Mouse (Mus musculus) mouse embryonic stem cell (cell line): ENCODE measurements around the gene Hsd3b7.

Experiments used
- in situ Hi-C, 2 experiments: fragments of 300-500 bp; cut with MboI; formaldehyde crosslinking; loops; 1 replicate in 1 of 2; 3 replicates in 1 of 2; pipeline ENCODE4 v1.14.3; 2019 to 2020; ENCODE audit warnings: low sequenced_read_pairs in 2 of 2, low pct_unique_long_range_greater_than_20kb in 1 of 2, mixed read lengths in 1 of 2; ENCODE audit not compliant: unreplicated experiment in 1 of 2

Gene Hsd3b7

DNA sequence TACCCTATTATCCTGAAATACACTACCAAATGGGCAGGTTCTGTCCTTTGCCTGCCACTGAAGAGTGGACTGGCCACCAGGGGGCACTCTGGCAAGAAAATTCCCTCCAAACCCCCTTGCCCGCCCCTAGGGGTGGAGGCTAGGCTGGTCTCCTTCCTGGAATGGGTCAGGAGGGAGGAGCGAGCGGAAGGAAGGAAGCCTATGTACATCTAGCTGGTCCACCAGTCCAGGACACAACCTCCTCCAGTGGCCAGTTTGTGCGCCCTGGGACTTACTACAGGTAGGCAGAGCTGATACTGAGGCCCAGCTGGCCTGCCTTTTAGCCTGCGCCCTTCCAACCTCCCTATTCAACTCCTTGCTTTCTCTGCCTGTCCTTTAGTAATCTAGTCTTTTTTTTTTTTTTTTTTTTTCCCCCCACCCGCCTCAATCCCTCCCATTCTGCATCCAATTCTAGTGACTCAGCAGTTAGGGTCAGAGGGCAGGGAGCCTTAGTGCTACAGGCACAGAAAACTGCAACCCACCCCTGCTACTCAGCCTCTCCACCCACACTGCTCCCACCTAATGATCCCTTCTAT, at the start of gene Hsd3b7:
Gene Hsd3b7 (plus strand): TSS at position 170 of the 575 bp plus-strand sequence.
- in situ Hi-C loops, result no loop called here

DNA sequence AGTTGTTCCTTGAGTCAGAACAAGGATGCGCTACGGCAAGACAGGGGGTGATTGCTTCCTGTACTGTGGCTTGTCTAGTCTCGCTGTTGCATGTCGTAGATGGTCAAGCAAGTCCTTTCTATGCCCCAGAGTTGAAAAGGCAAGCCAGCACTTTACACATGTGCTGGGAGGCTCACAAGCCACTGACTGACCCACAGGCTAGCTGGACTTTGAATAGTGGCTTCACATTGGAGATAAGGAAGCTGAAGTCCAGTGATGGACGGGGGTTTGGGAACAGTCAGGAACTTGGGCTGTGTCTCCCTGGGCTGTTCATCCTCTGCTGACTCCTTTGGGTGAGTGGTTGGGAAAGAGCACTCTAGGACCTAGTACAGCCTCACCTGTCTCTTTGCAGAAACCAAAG, 48.8 kb upstream of the Hsd3b7 start:
- in situ Hi-C loops, result no loop called here

DNA sequence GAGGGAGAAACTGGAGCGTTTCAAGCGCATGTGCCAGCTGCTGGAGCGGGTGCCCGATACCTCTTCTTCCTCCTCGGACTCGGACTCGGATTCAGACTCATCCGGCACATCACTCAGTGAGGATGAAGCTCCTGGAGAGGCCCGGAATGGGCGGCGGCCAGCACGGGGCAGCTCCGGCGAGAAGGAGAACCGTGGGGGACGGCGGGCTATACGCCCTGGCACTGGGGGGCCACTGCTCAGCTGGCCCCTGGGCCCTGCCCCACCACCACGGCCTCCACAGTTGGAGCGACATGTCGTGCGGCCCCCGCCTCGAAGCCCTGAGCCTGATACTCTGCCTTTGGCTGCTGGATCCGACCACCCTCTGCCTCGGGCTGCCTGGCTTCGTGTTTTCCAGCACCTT, 48.3 kb upstream of the Hsd3b7 start:
- in situ Hi-C loops, result no loop called here

DNA sequence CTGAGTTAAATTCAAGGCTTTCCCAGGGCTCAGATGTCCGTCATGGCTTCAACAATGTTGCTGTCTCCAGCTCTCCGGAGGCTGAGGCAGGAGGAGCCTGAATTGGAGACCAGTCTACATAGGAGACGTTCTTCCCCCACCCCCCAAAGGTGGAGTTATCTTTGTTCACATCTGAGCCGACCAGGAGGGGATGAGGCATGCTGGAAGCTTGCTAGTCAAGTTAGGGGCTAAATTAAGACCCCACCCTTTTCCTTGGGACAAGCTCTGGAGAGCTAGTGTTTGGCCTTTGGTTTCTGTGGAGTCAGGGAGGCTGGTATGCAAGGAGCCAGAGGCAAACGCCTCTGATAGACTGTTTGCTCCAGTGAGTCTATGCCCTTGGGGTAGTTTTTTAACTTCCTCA, 47.2 kb upstream of the Hsd3b7 start:
- in situ Hi-C loops, result no loop called here

DNA sequence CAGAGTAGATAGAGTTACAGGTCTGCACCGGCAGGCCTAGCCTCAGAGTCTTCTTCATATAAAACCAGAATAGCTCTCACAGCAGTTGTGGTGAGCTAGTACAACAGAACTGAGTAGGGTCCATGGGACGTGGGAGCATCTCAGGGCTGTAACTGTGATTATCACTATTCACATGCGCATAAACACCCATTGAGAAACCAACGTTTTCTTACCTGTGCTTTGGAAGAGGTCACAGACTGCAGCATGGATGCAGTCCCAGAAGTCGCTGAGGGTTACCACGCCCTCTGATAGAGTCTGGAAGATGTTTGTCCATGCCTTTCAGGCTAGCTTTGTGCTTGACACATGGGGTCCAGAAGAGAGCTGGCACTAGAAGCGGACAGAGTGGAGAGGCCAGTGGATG, 46.7 kb upstream of the Hsd3b7 start:
- in situ Hi-C loops, result no loop called here

DNA sequence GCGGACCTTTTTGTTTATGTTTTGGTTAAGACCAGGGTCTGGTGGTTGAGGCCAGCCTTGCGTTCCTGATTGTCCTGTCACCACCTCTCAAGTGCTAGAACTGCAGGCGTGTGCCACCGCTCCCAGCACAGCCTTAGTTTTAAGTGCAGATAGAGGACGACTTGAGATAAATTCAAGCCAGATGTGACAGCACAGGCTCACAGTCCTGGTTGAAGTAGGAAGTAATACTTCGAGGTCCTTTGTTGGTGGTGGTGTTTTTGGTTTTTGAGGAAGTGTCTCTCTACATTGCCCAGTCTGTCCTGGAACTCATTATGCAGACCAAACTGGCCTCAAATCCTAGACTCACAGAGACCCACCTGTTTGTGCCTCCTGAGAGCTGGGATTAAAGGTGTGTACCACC, 40.7 kb upstream of the Hsd3b7 start:
- in situ Hi-C loops, result loop anchor here in 1 of 2 experiments (5.0 kb wide), 1 partner anchor 102 kb away; no protein-coding TSS in a partner anchor

DNA sequence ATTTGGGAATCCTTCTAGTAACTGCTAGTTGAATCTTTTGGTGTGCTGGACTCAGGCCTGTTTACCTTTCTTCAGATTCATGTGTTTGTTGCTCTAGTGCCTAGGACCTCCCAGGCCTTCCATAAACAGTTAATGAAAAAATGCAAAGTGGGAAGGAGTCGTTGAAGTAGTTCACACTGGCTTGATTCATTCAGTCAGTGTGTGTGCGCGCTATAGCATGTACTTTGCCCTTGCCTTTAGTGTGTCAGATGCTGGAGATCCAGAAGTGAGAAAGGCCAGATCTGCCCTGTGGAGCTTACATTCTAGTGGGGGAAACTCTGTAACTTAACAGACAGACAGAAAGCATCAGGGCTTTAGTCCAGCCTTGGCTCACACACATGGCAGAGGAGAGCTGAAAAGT, 39.9 kb upstream of the Hsd3b7 start:
- in situ Hi-C loops, result no loop called here

DNA sequence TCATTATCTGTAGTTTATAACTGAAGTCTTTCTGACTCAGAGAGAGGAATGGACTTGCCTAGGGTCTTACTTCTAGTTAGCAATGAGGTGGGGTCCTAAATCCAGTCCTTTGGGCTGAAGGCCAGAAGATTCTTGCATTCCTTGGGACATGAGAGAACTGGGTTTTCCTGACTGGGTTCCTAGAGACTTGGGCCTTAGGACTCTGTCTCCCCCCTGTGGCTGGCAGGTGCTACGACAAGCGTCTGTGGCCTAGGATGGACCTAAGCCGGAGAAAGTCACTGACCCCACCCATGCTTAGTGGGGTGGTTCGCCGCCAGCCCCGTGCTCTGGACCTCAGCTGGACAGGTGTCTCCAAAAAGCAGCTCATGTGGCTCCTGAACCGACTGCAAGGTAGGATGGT, 39.4 kb upstream of the Hsd3b7 start:
- in situ Hi-C loops, result no loop called here

DNA sequence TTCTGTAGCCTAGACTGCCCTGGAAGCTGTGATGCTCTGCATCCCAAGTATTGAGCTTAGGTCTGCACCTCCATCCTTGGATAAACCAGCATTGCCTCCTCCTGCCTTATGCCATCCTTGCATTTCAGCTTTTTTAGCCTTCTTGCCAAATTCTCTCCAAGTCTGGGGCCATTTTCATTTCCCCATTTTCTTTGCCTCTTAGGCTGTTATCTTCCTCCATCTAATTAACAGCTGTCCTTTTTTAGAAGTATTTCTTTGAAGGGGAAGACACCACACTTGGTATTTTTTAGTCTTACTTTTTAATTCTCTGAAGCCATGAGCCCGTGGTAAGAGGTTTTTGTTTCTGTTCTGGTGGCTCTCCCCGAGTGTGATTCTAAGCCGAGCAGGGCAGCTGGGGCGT, 36.8 kb upstream of the Hsd3b7 start:
- in situ Hi-C loops, result no loop called here

DNA sequence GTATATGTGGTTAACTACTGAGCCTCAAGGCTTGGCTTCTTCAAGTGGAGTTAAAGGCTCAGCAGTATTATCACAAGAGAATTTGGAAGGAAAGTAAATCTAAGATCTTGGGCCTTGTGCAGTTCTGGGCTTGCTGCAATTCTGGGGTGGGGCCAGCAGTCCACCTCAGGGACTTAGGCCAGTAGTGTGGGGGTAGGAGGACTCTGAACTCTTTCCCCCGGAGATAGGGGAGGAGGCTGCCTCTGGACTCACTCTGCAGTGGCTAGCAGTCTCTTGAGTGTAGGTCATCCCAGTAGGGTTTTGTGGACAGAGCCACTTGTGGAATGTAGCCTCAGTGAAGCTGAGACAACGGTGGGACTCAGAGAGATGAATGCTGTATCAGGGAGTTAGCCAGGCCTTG, 34.6 kb upstream of the Hsd3b7 start:
- in situ Hi-C loops, result no loop called here

DNA sequence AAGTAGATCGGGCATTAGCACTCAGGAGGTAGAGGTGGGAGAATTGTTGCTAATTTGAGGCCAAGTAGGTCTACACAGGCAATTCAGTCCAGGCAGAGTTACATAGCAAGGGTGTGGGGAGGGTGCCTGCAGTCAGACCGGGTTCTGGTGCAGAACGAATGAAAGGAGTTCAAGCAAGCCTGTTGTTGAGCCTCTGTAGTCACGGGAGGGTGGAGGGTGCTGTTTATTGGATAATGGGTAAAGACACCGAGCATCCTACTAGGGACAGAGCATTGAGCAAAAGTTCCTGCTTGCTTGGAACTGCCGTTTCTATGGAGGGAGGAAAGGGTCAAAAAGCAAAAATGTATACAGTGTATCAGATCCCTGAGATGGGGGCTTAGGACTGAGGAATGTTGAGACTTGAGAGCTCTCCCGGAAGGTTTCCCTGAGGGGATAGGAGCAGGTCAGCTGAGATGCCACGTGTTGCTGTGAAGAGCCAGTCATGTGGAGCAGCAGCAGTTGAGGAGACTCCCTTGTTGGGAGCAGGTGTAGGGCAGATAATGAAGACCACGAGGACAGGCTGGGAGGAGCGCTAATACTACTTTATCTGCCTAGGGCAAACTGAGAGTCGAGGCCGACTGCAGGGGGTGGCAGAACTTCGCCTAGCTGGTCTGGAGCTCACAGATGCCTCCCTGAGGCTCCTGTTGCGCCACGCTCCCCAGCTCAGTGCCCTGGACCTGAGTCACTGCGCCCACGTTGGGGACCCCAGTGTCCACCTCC, 33.4 kb upstream of the Hsd3b7 start:
- in situ Hi-C loops, result no loop called here

DNA sequence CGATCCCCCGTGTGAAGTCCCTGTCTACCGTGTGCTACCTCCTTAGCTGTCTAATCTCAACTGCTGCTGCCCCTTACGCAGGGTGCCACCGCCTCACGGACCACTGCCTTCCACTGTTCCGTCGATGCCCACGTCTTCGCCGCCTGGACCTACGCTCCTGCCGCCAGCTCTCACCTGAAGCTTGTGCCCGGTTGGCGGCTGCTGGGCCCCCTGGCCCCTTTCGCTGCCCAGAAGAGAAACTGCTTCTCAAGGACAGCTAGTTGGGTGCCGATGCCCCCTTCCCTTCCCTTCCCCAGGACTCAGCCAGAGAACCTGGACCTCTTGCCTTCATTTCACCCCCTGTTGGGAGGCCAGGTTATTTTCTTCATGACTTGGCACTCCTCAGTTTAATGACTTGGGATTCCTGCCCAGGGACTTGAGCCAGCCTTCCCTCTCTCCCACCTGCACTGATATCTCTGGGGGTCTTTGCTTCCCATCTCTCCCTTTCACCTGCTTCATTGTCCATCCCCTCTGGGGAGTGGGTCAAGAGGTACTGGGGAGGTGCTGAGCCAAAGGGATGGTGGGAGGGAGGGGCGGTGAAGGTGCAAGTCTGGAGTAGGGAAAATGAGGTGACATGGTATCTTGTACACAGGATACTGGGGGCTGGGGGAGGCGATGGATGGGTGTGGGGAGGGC, 32.6 kb upstream of the Hsd3b7 start:
- in situ Hi-C loops, result no loop called here

DNA sequence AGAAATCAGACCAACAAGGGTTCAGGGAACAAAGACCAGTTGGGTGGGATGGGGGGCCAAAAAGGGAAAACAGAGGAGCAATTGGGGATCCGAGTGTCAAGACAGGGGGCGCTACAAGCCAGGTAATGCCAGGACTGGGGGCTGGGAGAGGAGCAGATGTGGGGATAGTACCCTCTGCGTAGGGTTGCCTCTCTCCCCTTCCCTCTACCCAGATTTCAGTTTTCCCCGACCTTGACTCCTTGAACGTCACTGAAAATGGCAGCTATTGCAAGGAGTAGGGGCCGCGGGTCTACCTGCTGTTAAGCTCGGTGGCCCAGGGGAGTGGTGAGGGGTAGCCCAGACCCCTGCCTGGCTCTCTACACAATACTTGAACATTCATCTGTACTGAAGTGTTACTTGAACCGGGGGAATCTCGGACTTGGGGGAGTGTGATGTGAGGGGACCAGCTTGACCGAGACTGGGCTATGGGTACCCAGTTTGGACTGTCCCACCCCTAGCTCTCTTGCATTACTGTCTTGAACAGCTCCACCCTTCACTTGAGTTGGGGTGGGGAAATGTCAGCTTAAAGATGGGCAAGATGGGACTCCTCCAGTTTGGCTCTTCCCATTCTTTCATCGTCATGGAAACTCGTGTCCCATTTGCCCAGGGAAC, 31.9 kb upstream of the Hsd3b7 start:
- in situ Hi-C loops, result no loop called here

DNA sequence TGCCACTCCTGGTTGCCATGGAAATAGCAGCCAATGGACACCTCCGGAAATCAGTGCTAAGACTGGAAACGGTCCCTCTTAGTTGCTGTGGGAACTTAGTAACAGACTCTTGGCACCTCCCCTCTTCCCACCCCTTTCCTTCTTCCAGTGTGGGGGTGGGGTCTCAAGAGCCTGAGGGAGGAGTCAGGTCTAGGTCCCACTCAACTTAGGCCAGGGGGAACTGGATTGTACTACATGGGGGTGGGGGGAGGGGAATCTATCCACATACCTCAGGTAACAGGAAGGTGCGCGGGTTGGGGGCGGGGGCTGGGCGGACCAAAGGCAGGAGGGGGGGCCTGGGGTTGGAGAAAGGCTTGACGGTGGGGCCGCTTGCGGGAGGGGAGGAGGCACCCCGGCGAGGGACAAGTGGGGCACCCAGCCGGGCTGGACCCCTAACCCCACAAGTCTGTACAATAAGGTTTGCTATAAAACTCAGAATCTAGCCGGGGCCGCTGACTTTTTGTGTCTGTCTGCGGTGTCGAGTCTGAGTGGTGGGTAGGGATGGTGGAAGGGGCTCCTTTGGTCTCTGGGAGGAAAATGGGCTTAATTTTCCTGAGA, 31.3 kb upstream of the Hsd3b7 start:
- in situ Hi-C loops, result no loop called here

DNA sequence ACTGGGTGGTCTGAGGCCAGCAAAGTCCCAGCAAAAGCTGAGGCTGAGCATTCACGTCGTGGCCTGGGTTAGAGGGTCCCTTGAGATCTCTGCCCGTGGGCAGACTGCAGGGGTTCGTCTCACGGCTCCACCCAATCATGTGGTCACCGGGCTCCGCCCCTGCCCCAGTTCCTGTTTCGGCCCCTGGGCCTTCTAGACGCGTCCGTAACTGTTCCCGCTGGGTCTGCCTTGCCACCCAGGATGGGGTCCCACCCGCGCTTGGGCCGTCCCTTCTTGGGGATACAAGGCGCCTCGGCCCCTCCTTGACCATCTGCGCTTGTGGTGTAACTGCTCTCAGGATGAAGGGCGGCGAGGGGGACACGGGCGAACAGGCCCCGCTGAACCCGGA, 30.8 kb upstream of the Hsd3b7 start, which contains the start of gene Orai3:
Gene Orai3 (plus strand): TSS at position 165 of the 388 bp plus-strand sequence.
- in situ Hi-C loops, result no loop called here

DNA sequence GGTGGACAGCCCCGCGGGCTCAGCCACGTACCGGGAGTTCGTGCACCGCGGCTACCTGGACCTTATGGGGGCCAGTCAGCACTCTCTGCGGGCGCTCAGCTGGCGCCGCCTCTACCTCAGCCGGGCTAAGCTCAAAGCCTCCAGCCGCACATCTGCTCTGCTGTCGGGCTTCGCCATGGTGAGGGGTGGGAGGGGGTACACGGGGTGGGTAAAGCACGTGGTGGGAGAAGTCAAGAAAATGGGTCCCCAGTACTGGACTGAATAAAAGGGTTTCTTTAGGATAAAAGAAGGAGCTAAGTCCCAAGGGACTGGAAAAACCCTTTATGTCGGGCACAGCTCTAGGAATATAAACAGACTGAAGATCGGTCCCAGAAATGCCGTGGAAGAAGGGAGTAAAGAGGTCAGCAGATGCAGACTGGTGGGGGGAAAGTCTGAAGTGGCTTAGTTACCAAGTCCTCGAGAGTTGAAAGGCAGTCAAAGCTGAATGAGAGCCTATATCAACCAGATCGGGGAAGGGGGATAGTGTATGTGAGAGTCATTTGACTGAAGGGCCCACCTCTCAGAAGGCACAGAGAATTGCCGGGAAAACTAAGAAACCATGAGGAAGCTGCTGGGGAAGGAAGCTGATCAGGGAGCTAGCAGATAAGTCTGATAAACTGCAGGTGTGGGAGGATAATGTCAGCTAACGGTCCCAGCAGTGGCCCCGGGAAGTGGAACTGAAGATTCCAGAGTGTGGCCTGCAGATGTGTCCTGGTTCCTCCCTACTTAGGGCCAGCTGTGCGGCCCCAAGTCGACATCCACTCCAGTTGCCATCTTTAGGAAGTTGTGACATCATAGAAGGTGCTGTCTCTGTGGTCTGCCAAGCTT, 30.1 kb upstream of the Hsd3b7 start:
- in situ Hi-C loops, result no loop called here

DNA sequence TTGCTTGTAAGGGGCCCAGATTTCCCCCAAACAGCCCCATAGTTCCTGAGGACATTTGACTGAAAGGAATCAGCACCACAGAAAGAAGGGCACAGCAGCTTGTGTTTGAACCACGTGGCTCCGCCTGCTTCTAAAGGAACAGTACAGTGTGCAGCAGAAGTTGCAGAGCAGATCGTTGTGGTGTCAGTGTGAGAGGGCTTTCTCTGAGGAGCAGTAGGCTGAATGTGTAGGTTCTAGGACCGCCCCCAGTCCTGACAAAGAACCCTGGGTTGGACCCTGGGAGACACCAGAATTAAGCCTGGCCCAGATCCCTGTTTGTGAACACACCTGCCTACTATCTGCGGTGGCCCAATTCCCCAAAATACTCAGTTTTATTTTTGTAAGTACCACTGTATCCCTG, 29.1 kb upstream of the Hsd3b7 start:
- in situ Hi-C loops, result no loop called here

DNA sequence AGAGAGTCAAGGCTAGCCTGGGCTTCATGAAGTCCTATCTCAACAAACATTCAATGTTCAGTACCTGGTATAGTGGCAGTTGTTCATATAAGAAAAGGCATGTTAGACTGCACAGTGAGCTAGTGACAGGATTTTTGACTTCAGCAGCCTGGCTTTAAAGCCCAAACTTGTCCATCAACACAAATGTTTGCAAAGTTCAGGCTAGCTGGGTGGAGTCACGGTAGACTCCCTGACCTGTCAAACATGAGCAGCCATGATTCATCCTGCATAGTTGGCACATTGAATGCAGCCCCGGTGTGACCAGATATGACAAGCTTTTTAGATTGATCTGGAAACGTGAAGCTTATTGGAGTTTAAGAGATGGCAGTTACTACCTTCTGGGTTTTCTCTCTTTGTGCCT, 28.3 kb upstream of the Hsd3b7 start:
- in situ Hi-C loops, result no loop called here
